Mouse (Mus musculus) stomach, postnatal 0 days (tissue): Measurements from ENCODE around the gene Slamf1.

ENCODE experiments used
- CTCF ChIP-seq: IDR thresholded peaks from 2 replicates; pipeline ENCODE4 v1.5.1; 2016; ENCODE audit warnings: antibody characterized with exemption, low read depth, mild to moderate bottlenecking, moderate library complexity
- EP300 ChIP-seq: optimal IDR thresholded peaks from 2 replicates; pipeline ENCODE3; 2016; ENCODE audit warnings: antibody characterized with exemption

DNA sequence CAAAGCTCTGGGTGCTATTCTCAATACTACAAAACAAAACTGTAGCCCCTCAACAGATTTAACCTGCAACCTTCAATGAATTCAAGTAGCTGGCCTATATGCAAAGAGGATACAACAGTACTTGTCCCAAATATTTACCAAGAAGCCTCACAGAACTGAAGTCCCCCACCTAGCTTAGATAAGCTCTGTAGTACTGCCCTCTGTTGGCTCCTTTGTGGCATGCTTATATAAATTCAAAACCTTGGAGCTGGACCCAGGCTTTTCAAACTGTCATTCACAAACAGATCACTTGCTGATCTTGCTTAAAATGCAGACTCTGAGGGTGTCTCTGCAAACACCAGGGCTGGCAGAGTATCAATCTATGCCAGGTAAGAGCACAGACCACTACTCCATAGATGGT is 35.7 kb upstream of the Slamf1 start:
- TF ChIP-seq CTCF = no peak
- TF ChIP-seq EP300 = no peak
